ENCODE assay signal across 11 mouse cellular contexts in the genomic region with DNA sequence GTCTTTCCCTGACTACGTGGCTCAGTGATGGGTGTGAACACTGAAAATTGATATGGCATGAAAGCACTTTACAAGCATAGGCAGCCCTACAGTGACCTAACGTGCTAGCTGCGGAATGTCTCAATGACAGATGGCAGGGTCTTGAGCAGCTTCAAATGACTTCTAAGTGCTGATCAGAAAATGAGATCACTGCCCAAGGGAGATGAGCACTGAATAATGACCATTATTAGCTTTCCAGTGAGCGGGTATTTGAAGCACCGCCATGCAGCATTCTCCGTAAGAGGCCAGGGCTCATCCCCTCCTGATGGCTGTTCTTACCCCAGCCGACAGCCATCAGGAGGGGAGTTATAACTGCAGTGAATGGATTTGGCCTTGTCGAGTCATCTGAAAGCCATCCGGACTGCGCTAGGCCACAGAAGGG.
DNase-seq lines count a peak whose midpoint lies in the region; ATAC-seq lines count a peak whose summit lies in the region.
"Had no signal": no experiment of that assay in that cellular context is flagged by ENCODE, and none has a peak within 500 bp of the region (broad histone marks: within the 10 kb centered on the region; RNA-seq: fewer than 3 reads in every experiment).

No protein-coding gene starts in this region.

- peak; percentile 8 for DNase-seq in adrenal gland, postnatal 10 days
- no peak for DNase-seq in adrenal gland, adult (ENCODE audit: inconsistent age in 2 of 2, low spot score in 1 of 2)
- DNase-seq in embryo, embryonic 9.5 days (ENCODE audit: extremely low spot score) = peak; percentile 20
- DNase-seq in neural tube, embryonic 11.5 days (ENCODE audit: low spot score) = peak; percentile 32
- no peak for DNase-seq in layer of hippocampus, adult 18-20 months (ENCODE audit: low spot score in 2 of 2)
- no peak for DNase-seq in right cerebral cortex, postnatal 36 days (ENCODE audit: low spot score in 2 of 2)
- DNase-seq in spleen, postnatal 14 days (ENCODE audit: low spot score in 2 of 2) = no peak
- DNase-seq: lung, adult 2 months had no signal

- H3K27ac ChIP-seq in hindbrain, embryonic 16.5 days (ENCODE audit: low read depth, low read length) = 0 out of 2 replicates have a peak overlapping the region, but pooled peaks have one; percentile 18
- H3K27ac ChIP-seq in neural tube, embryonic 11.5 days (ENCODE audit: low read depth, low read length) = peak overlapping the region; percentile 31
- H3K27ac ChIP-seq: heart, embryonic 13.5 days; stomach, embryonic 15.5 days had no signal

- H3K36me3 ChIP-seq in hindbrain, embryonic 16.5 days (ENCODE audit: control insufficient read depth, insufficient read depth, low read length) = no peaks in the 10 kb centered on the region
- H3K36me3 ChIP-seq in neural tube, embryonic 11.5 days (ENCODE audit: control insufficient read depth, insufficient read depth, low read length) = no peaks in the 10 kb centered on the region
- H3K36me3 ChIP-seq: stomach, embryonic 15.5 days had no signal

- no peaks in the 10 kb centered on the region for H3K27me3 ChIP-seq in hindbrain, embryonic 16.5 days (replicated peaks; ENCODE audit: control insufficient read depth, insufficient read depth, low read length)
- H3K27me3 ChIP-seq in neural tube, embryonic 11.5 days (ENCODE audit: control insufficient read depth, insufficient read depth, low read length) = no peaks in the 10 kb centered on the region
- H3K27me3 ChIP-seq: heart, embryonic 13.5 days; stomach, embryonic 15.5 days had no signal

- ATAC-seq in hindbrain, embryonic 16.5 days = peak; percentile 80
- peak; percentile 48; the same call in 1 of the 2 replicates for ATAC-seq in neural tube, embryonic 11.5 days (ENCODE audit: insufficient read depth, low FRiP score, low TSS enrichment)

- H3K9ac ChIP-seq in hindbrain, embryonic 16.5 days (ENCODE audit: low read depth, low read length) = no peak overlapping the region
- H3K9ac ChIP-seq in neural tube, embryonic 11.5 days (ENCODE audit: low read length) = no peak overlapping the region
- H3K9ac ChIP-seq: heart, embryonic 13.5 days; stomach, embryonic 15.5 days had no signal

- no peaks in the 10 kb centered on the region for H3K9me3 ChIP-seq in hindbrain, embryonic 16.5 days (ENCODE audit: control insufficient read depth, low read length)
- H3K9me3 ChIP-seq in neural tube, embryonic 11.5 days (ENCODE audit: control insufficient read depth, low read length) = no peaks in the 10 kb centered on the region
- H3K9me3 ChIP-seq: heart, embryonic 13.5 days; stomach, embryonic 15.5 days had no signal

- H3K4me3 ChIP-seq in hindbrain, embryonic 16.5 days (ENCODE audit: low read length) = no peak overlapping the region
- no peak overlapping the region for H3K4me3 ChIP-seq in neural tube, embryonic 11.5 days (ENCODE audit: low read depth, low read length)
- H3K4me3 ChIP-seq: heart, embryonic 13.5 days; stomach, embryonic 15.5 days had no signal

- no peaks in the 10 kb centered on the region for H3K4me1 ChIP-seq in hindbrain, embryonic 16.5 days (ENCODE audit: control insufficient read depth, insufficient read depth, low read depth, low read length)
- no peaks in the 10 kb centered on the region for H3K4me1 ChIP-seq in neural tube, embryonic 11.5 days (ENCODE audit: control insufficient read depth, insufficient read depth, low read length)
- H3K4me1 ChIP-seq: stomach, embryonic 15.5 days had no signal

- no peak overlapping the region for H3K4me2 ChIP-seq in hindbrain, embryonic 16.5 days (ENCODE audit: low read length)
- no peak overlapping the region for H3K4me2 ChIP-seq in neural tube, embryonic 11.5 days (ENCODE audit: low read depth)
- H3K4me2 ChIP-seq: heart, embryonic 13.5 days; stomach, embryonic 15.5 days had no signal

- 41% methylated on average over 10 of the region's 10 CpGs for WGBS in hindbrain, embryonic 16.5 days
- WGBS in neural tube, embryonic 11.5 days = 49% methylated on average over 10 of the region's 10 CpGs

Comparison
In these comparisons a context has a peak if more than half of its experiments do, and no peak if none do; other contexts are left out.
1. DNase-seq: peak in adrenal gland, postnatal 10 days (single experiment), embryo, embryonic 9.5 days (single experiment) and neural tube, embryonic 11.5 days (single experiment); none in adrenal gland, adult (0 of 2), layer of hippocampus, adult 18-20 months (0 of 2), right cerebral cortex, postnatal 36 days (0 of 2) and spleen, postnatal 14 days (0 of 2).